Mouse (Mus musculus): ENCODE results near the gene Arid2. TPM values are rescaled to one million over a fixed set of nuclear protein-coding genes. Genes with fewer than 3 reads are reported as not detected.

Gene Arid2
- polyA plus RNA-seq, 1 experiment from 2014 or later = 11.8 TPM

- H3K27ac ChIP-seq = no peak overlapping the region
- H3K4me3 ChIP-seq (ENCODE audit: inconsistent target) = no peak overlapping the region
- H3K79me2 ChIP-seq (ENCODE audit: inconsistent target) = peaks cover 71% of the 10 kb centered on the region; the same call in 1 of the 2 replicates
- no peaks in the 10 kb centered on the region for H3K36me3 ChIP-seq (ENCODE audit: inconsistent target)
- WGBS (ENCODE audit: missing documents) = 100% methylated on average over 2 of the region's 3 CpGs
These were observed 55.6 kb downstream of the Arid2 start for GRCm38 (mm10) chr15:96342871-96343270.

DNA sequence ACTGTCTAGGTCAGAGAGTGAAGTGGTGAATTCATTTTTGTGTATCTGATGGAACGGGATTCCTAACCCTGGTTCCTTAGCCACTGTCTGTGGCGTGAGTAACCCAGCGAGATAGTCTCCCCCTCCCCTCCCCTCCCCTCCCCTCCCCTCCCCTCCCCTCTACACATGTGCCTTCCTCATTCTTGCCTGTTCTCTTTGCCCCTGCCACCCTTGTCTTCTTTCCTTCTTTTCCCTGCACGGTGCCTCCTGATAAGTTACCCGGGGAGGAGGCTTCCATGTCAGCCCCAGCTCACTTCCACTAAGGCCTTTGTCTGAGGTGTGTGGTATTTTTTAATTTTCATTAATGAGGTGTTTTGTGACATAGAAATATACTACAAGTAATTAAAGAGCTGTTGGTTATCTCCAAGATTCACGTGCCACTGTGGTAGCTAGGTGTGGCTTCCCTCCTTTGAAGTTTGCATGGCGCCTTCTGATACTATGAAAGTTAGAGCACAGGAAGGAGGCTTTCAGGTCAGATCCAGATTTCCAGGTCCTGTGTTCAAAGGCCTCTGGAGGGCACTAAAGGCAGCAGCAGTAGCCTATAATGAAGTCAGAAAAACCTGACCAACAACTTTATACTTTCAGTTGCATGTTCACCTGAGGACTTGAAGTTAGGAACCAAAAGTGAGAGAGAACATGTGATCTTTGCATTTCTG lies 57.4 kb downstream of the Arid2 start:
- Histone ChIP-seq H3K79me2 (ENCODE audit: inconsistent target) (peaks cover 62% of the 10 kb centered on the region; the same call in 1 of the 2 replicates), H3K27ac (no peak overlapping the region), H3K36me3 (ENCODE audit: inconsistent target) (no peaks in the 10 kb centered on the region), H3K4me3 (ENCODE audit: inconsistent target) (no peak overlapping the region)
- WGBS (ENCODE audit: missing documents) = 86% methylated on average over 2 of the region's 7 CpGs

DNA sequence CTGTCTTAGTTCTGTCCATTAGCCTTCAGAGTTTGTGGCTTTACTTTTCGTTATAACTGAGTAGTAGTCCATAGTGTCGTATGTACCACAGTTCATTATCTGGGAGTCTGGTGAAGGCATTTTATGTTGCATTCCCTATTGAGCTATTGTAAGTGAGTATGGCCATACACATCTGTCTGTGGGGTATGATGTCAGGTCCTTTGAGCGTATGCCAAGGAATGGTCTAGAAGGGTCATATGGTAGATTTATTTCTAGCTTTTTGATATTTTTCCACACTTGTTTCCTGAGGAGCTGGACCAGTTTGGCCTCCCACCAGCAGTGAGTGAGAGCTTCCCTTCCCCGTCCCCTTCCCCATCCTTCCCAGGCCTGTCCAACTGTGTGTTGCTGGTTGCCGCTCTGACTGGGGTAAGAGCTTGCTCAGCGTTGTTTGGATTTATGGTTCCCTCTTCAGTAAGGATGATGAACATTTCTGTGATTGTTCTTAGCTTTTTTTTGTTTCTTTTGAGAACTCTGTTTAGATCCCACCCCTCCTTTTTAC lies 58.1 kb downstream of the Arid2 start:
- H3K4me3 ChIP-seq (ENCODE audit: inconsistent target) = no peak overlapping the region
- WGBS (ENCODE audit: missing documents) = 92% methylated on average over 6 of the region's 6 CpGs
- H3K27ac ChIP-seq = no peak overlapping the region

DNA sequence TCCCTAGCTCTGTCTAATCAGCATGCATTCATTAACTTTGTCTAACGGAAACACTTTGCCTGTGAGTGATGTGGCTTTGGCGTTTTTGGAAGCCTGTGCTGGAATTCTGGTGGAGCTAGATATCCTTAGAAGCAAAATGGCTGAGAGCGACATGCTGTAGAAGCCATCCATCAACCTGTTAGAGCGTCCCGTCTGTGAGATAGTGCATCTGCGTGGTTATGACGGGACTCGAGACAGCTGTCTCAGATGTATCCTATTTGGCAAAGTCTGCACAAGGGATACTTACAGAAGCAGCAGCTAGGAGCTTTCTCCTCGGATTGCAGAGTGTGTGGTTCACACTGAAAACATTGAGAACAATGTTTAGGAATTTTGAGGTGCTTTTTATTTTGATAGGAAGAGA lies 64.1 kb downstream of the Arid2 start:
- Histone ChIP-seq H3K36me3 (ENCODE audit: inconsistent target) (peaks cover 35% of the 10 kb centered on the region), H3K4me3 (ENCODE audit: inconsistent target) (no peak overlapping the region), H3K79me2 (ENCODE audit: inconsistent target) (peaks cover 20% of the 10 kb centered on the region; the same call in 1 of the 2 replicates), H3K27ac (no peak overlapping the region)
- 97% methylated on average over 9 of the region's 9 CpGs for WGBS (ENCODE audit: missing documents)

More for the DNA sequence above, 58.1 kb downstream of the Arid2 start:
- peaks cover 6% of the 10 kb centered on the region; the same call in 1 of the 2 replicates for H3K36me3 ChIP-seq (ENCODE audit: inconsistent target)
- H3K79me2 ChIP-seq (ENCODE audit: inconsistent target) = peaks cover 56% of the 10 kb centered on the region; the same call in 1 of the 2 replicates

DNA sequence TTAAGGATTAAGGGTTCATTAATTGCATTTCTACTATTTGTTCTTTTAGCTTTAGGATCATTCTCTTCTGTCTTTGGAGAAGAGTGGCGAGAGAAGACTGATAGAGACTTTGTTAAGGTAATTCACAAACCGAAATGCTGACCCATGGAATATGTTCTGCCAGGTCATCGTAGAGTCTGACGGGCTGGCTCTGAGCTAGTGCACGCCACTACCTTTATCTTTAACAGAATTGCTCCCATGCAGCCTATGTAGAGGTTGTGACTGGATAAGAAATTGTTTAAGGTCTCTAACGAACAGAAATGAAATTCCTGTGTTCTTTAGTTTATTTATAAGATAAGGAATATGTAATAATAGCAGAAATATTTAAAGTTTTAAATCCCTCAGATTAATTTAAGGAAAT lies 71.6 kb downstream of the Arid2 start:
- Histone ChIP-seq H3K27ac (no peak overlapping the region), H3K79me2 (ENCODE audit: inconsistent target) (no peaks in the 10 kb centered on the region), H3K36me3 (ENCODE audit: inconsistent target) (peaks cover 49% of the 10 kb centered on the region), H3K4me3 (ENCODE audit: inconsistent target) (no peak overlapping the region)
- 95% methylated on average over 6 of the region's 6 CpGs for WGBS (ENCODE audit: missing documents)

- Histone ChIP-seq H3K4me3 (ENCODE audit: inconsistent target) (no peak overlapping the region), H3K27ac (no peak overlapping the region), H3K79me2 (ENCODE audit: inconsistent target) (no peaks in the 10 kb centered on the region), H3K36me3 (ENCODE audit: inconsistent target) (peaks cover 65% of the 10 kb centered on the region)
- 97% methylated on average over 5 of the region's 5 CpGs for WGBS (ENCODE audit: missing documents)
These were observed 73.3 kb downstream of the Arid2 start for GRCm38 (mm10) chr15:96360614-96361013.

- H3K27ac ChIP-seq = no peak overlapping the region
- peaks cover 63% of the 10 kb centered on the region for H3K36me3 ChIP-seq (ENCODE audit: inconsistent target)
- no peak overlapping the region for H3K4me3 ChIP-seq (ENCODE audit: inconsistent target)
- H3K79me2 ChIP-seq (ENCODE audit: inconsistent target) = no peaks in the 10 kb centered on the region
- WGBS (ENCODE audit: missing documents) = 87% methylated on average over 3 of the region's 3 CpGs
These were observed 78.0 kb downstream of the Arid2 start for GRCm38 (mm10) chr15:96365351-96365750.

DNA sequence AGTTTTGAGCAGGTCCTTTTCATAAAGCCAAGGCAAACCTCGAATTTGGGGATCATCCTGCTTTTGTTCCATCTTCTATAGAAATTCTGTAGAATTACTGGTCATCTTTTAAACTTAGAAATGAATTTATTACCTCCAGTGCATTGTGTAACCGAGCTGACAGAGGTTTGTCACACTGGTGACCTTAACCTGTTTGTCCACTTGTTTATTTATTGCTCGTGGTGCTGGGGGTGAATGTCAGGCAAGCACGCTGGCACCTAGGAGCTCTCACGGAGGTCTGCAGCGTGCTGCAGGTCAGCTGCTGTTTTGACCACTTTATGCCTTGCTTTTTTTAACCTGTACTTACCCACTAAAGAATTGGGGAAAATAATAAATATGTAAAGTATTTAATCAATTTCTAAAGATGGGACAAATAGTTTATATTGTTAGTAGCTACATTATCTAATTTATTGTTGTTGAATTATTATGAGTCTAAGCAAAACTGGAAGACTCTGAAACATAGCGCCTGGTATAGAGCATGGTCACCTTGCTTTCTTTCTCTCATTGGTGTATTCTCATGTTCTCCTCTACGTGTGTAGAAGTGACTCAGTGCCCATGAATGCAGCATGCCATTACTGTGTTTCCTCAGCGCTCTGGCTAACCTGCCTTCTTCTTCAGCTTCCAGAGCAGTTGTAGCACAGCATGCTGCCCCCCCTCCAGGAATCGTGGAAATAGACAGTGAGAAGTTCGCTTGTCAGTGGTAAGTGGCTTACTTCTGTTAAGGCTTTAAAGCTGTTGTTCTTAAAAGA lies 79.1 kb downstream of the Arid2 start:
- Histone ChIP-seq H3K79me2 (ENCODE audit: inconsistent target) (no peaks in the 10 kb centered on the region), H3K4me3 (ENCODE audit: inconsistent target) (no peak overlapping the region), H3K27ac (no peak overlapping the region), H3K36me3 (ENCODE audit: inconsistent target) (peaks cover 69% of the 10 kb centered on the region)
- 90% methylated on average over 10 of the region's 11 CpGs for WGBS (ENCODE audit: missing documents)

DNA sequence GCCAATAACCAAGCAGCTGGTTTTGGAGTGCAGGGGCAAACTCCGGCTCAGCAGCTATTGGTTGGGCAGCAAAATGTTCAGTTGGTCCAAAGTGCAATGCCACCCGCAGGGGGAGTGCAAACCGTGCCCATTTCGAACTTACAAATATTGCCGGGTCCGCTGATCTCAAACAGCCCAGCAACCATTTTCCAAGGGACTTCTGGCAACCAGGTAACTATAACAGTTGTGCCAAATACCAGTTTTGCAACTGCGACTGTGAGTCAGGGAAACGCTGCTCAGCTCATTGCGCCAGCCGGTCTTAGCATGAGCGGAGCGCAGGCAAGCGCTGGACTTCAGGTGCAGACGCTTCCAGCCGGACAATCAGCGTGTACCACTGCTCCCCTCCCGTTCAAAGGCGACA lies 84.0 kb downstream of the Arid2 start:
- Histone ChIP-seq H3K79me2 (ENCODE audit: inconsistent target) (no peaks in the 10 kb centered on the region), H3K27ac (no peak overlapping the region), H3K4me3 (ENCODE audit: inconsistent target) (no peak overlapping the region), H3K36me3 (ENCODE audit: inconsistent target) (peaks cover 40% of the 10 kb centered on the region)
- 92% methylated on average over 18 of the region's 18 CpGs for WGBS (ENCODE audit: missing documents)

DNA sequence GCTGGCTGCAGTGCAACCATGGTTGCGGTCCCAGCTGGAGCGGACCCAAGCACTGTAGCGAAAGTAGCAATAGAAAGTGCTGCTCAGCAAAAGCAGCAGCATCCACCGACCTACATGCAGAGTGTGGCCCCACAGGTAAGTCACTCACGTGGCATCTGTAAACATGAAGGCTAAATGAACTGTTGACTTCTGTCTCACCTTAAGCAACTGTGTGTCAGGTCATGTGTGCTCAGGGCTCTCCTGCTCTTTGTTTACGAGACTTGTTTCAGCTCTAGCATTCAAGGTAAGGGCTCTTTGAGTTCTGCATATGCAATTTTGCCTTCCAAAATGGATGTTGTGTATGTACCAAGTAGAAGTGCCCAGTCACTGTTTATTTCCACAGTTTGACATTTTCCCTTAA lies 85.3 kb downstream of the Arid2 start:
- WGBS (ENCODE audit: missing documents) = 94% methylated on average over 6 of the region's 6 CpGs
- Histone ChIP-seq H3K36me3 (ENCODE audit: inconsistent target) (peaks cover 37% of the 10 kb centered on the region), H3K79me2 (ENCODE audit: inconsistent target) (no peaks in the 10 kb centered on the region), H3K4me3 (ENCODE audit: inconsistent target) (no peak overlapping the region), H3K27ac (no peak overlapping the region)

GRCm38 (mm10) chr15:96373161-96373560 lies 85.8 kb downstream of the Arid2 start:
- H3K79me2 ChIP-seq (ENCODE audit: inconsistent target) = no peaks in the 10 kb centered on the region
- WGBS (ENCODE audit: missing documents) = 98% methylated on average over 5 of the region's 5 CpGs
- peaks cover 37% of the 10 kb centered on the region for H3K36me3 ChIP-seq (ENCODE audit: inconsistent target)
- H3K27ac ChIP-seq = no peak overlapping the region
- no peak overlapping the region for H3K4me3 ChIP-seq (ENCODE audit: inconsistent target)

DNA sequence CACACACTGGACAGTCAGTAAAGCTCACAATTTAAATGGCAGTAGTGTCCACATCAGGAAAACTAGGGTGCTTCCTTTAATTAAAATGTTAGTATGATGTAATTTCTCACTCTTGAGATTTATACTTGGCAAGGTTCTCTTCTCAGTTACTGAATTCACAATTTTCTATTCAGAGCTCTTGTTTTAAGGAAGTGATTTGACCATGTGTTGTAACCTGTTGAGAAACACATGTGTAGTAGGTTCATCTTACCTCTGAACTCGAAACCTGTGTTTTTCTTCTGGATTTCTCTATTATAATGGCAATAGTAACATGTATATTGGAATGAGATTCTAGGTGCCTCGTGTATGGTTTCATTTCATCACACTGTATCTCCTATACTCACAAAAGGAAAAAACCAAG lies 88.9 kb downstream of the Arid2 start:
- Histone ChIP-seq H3K36me3 (ENCODE audit: inconsistent target) (peaks cover 20% of the 10 kb centered on the region; the same call in 1 of the 2 replicates), H3K27ac (no peak overlapping the region), H3K79me2 (ENCODE audit: inconsistent target) (no peaks in the 10 kb centered on the region), H3K4me3 (ENCODE audit: inconsistent target) (no peak overlapping the region)
- WGBS (ENCODE audit: missing documents) = 70% methylated on average over 2 of the region's 2 CpGs

DNA sequence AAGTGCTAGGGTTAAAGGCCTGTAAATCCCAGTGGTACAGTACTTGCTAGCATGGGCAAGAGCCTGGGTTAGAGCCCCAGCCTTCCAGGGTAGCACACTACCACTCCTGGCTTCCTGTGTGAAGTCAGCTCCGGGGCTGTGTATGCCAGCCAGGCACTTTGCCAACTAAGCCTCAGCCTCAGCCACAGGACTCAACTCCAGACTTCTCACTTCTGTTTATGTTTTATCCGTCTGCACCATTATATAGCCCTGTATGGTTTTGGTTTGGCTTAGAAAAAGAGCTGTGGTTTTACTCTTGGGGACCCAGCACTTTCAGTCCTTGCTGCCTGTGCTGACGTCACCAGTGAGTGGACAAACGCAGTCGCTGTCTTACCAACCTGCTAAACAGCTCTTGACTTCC lies 89.9 kb downstream of the Arid2 start:
- Histone ChIP-seq H3K27ac (peak overlapping the region; percentile 12; the same call in 1 of the 2 replicates), H3K36me3 (ENCODE audit: inconsistent target) (peaks cover 12% of the 10 kb centered on the region; the same call in 1 of the 2 replicates), H3K4me3 (ENCODE audit: inconsistent target) (no peak overlapping the region), H3K79me2 (ENCODE audit: inconsistent target) (no peaks in the 10 kb centered on the region)
- 6% methylated on average over 5 of the region's 5 CpGs for whole genome bisulfite sequencing (ENCODE audit: missing documents)

- Histone ChIP-seq H3K79me2 (ENCODE audit: inconsistent target) (no peaks in the 10 kb centered on the region), H3K27ac (0 out of 2 replicates have a peak overlapping the region, but pooled peaks have one; percentile 12), H3K36me3 (ENCODE audit: inconsistent target) (peaks cover 12% of the 10 kb centered on the region; the same call in 1 of the 2 replicates), H3K4me3 (ENCODE audit: inconsistent target) (no peak overlapping the region)
- 83% methylated on average over 7 of the region's 7 CpGs for WGBS (ENCODE audit: missing documents)
These were observed 90.4 kb downstream of the Arid2 start for GRCm38 (mm10) chr15:96377701-96378100.

DNA sequence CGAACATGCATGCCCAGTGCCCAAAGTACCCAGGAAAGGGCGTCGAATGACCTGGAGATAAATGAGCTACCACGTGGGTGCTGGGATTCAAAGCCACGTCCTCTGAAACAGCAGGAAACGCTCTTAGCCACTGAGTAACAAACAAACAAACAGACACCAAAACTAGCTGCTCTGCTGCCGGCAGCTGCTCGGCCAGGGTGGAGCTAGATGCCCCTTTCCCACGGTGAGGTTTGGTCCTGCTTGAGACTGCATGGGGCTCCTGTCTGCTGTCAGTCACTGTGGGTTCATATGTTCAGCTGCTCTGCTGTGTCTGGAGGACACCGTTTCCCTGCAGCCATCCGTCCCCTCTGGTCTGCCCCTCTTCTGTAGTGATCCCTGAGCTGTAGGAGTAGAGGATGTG lies 94.9 kb downstream of the Arid2 start:
- no peak overlapping the region for H3K4me3 ChIP-seq (ENCODE audit: inconsistent target)
- no peaks in the 10 kb centered on the region for H3K79me2 ChIP-seq (ENCODE audit: inconsistent target)
- no peak overlapping the region for H3K27ac ChIP-seq
- peaks cover 12% of the 10 kb centered on the region; the same call in 1 of the 2 replicates for H3K36me3 ChIP-seq (ENCODE audit: inconsistent target)
- 95% methylated on average over 11 of the region's 11 CpGs for WGBS (ENCODE audit: missing documents)

Data from macrophage (primary cell).